Mouse (Mus musculus) embryonic fibroblast, embryonic 13.5 days (primary cell): Measurements from ENCODE around the gene Vps54.

Experiments used
- CTCF ChIP-seq: IDR thresholded peaks from 2 replicates; pipeline ENCODE4 v1.5.1; 2011; ENCODE audit warnings: mild to moderate bottlenecking, control low read depth, low read length, moderate library complexity, borderline replicate concordance; ENCODE audit not compliant: insufficient read depth
- POLR2A ChIP-seq: IDR thresholded peaks from 2 replicates; pipeline ENCODE4 v1.6.1; 2011; ENCODE audit warnings: low read depth, mild to moderate bottlenecking, control low read depth, low read length, moderate library complexity

- TF ChIP-seq POLR2A: no peak
- TF ChIP-seq CTCF: no peak
These were observed 44.2 kb upstream of the Vps54 start for GRCm38 (mm10) chr11:21194851-21195250.
